Mouse (Mus musculus) stomach, embryonic 15.5 days (tissue): ENCODE measurements around the gene Ints13. TPM values are rescaled to one million over a fixed set of nuclear protein-coding genes. Genes with fewer than 3 reads are reported as not detected.
A peak's percentile ranks its signal among the peaks of the same experiment; 100 is the strongest.

Experiments used
- ATAC-seq: fragments of 200-750 bp; cut with Nextera tagmentation; 2 replicates; pipeline ENCODE4 v1.8.0; 2017; ENCODE audit warnings: low read depth, moderate number of reproducible peaks, moderate TSS enrichment; ENCODE audit not compliant: insufficient read depth, low FRiP score
- H3K27ac ChIP-seq: fragments of 300-500 bp; sonication (generic); 2 replicates; pipeline ENCODE4 v1.5.1; 2015; ENCODE audit warnings: mild to moderate bottlenecking, inconsistent platforms
- H3K27me3 ChIP-seq: fragments of 300-500 bp; sonication (generic); replicated peaks from 2 replicates; pipeline ENCODE4 v1.6.1; 2015; ENCODE audit warnings: inconsistent platforms
- H3K36me3 ChIP-seq: fragments of 300-500 bp; sonication (generic); 2 replicates; pipeline ENCODE4 v1.6.1; 2015; ENCODE audit warnings: inconsistent platforms
- H3K4me1 ChIP-seq: fragments of 300-500 bp; sonication (generic); 2 replicates; pipeline ENCODE4 v1.6.1; 2015; ENCODE audit warnings: inconsistent platforms
- H3K4me2 ChIP-seq: fragments of 300-500 bp; sonication (generic); 2 replicates; pipeline ENCODE4 v1.6.1; 2015; ENCODE audit warnings: mild to moderate bottlenecking, inconsistent platforms
- H3K4me3 ChIP-seq: fragments of 300-500 bp; sonication (generic); replicated peaks from 2 replicates; pipeline ENCODE4 v1.5.1; 2015; ENCODE audit warnings: inconsistent platforms
- H3K9ac ChIP-seq: fragments of 300-500 bp; sonication (generic); 2 replicates; pipeline ENCODE4 v1.6.1; 2015; ENCODE audit warnings: inconsistent platforms
- H3K9me3 ChIP-seq: fragments of 300-500 bp; sonication (generic); 2 replicates; pipeline ENCODE4 v1.6.1; 2016; ENCODE audit warnings: inconsistent platforms
- WGBS: fragments of 180-500 bp; shearing (Covaris S2); methylation state at CpG from one replicate; pipeline ENCODE4 v1.1.7; 2015; 5-methylcytosine and 5-hydroxymethylcytosine counted together
- polyA plus RNA-seq: library from polyadenylated mRNA; unstranded; fragments of >200 nt; fragmentation: Nextera tagmentation; extraction: Ambion mirVana; gene quantifications from 2 replicates; pipeline ENCODE4 v1.2.1, GENCODE M21; 2015

Gene Ints13
- polyA plus RNA-seq: 53.8 and 64.5 TPM in 2 replicates

- Histone ChIP-seq H3K4me3 (peak within 1 kb of the TSS; percentile 79), H3K27ac (peak within 1 kb of the TSS; percentile 97), H3K27me3 (no peaks in the 10 kb centered on the region), H3K9ac (peak within 1 kb of the TSS; percentile 96), H3K4me2 (peak within 1 kb of the TSS; percentile 81), H3K9me3 (no peaks in the 10 kb centered on the region), H3K36me3 (no peaks in the 10 kb centered on the region), H3K4me1 (peaks cover 6% of the 10 kb centered on the region; the same call in 1 of the 2 replicates)
- WGBS: under 1% methylated on average over 77 of the region's 77 CpGs
- ATAC-seq: peak; percentile 95
Observed at GRCm38 (mm10) chr6:146577310-146578109, at the start of gene Ints13. Gene Ints13, minus strand, starts transcription at chr6:146577835.

- no peak for ATAC-seq
- no peak overlapping the region for H3K9ac ChIP-seq
- H3K36me3 ChIP-seq: peaks cover 13% of the 10 kb centered on the region
- 78% methylated on average over 2 of the region's 2 CpGs for WGBS
- H3K4me1 ChIP-seq: no peaks in the 10 kb centered on the region
- H3K4me2 ChIP-seq: no peak overlapping the region
- H3K9me3 ChIP-seq: no peaks in the 10 kb centered on the region
- no peak overlapping the region for H3K27ac ChIP-seq
- H3K27me3 ChIP-seq: no peaks in the 10 kb centered on the region
- no peak overlapping the region for H3K4me3 ChIP-seq
Observed at GRCm38 (mm10) chr6:146616670-146617069, 39.0 kb upstream of the Ints13 start.

- ATAC-seq: no peak
- no peaks in the 10 kb centered on the region for H3K9me3 ChIP-seq
- peaks cover 13% of the 10 kb centered on the region for H3K36me3 ChIP-seq
Observed at GRCm38 (mm10) chr6:146615891-146616290, 38.3 kb upstream of the Ints13 start.

GRCm38 (mm10) chr6:146614541-146614940 is 36.9 kb upstream of the Ints13 start:
- peaks cover 11% of the 10 kb centered on the region for H3K36me3 ChIP-seq
- H3K27ac ChIP-seq: no peak overlapping the region
- peak; percentile 42; the same call in 1 of the 2 replicates for ATAC-seq
- H3K4me2 ChIP-seq: no peak overlapping the region
- no peaks in the 10 kb centered on the region for H3K27me3 ChIP-seq
- no peak overlapping the region for H3K4me3 ChIP-seq
- no peaks in the 10 kb centered on the region for H3K9me3 ChIP-seq
- H3K9ac ChIP-seq: no peak overlapping the region
- no peaks in the 10 kb centered on the region for H3K4me1 ChIP-seq
- 83% methylated on average over 5 of the region's 5 CpGs for WGBS

More at GRCm38 (mm10) chr6:146615891-146616290, 38.3 kb upstream of the Ints13 start:
- Histone ChIP-seq H3K9ac (no peak overlapping the region), H3K4me1 (no peaks in the 10 kb centered on the region), H3K27ac (no peak overlapping the region), H3K4me3 (no peak overlapping the region), H3K27me3 (no peaks in the 10 kb centered on the region), H3K4me2 (no peak overlapping the region)
- 91% methylated on average over 8 of the region's 8 CpGs for WGBS

- Histone ChIP-seq H3K36me3 (peaks cover 11% of the 10 kb centered on the region), H3K4me3 (no peak overlapping the region), H3K4me1 (no peaks in the 10 kb centered on the region), H3K4me2 (no peak overlapping the region), H3K9ac (no peak overlapping the region), H3K27me3 (no peaks in the 10 kb centered on the region), H3K27ac (no peak overlapping the region), H3K9me3 (no peaks in the 10 kb centered on the region)
- 91% methylated on average over 5 of the region's 5 CpGs for WGBS
- no peak for ATAC-seq
Observed at GRCm38 (mm10) chr6:146613907-146614306, 36.3 kb upstream of the Ints13 start.

GRCm38 (mm10) chr6:146612736-146613135 is 35.1 kb upstream of the Ints13 start:
- 95% methylated on average over 5 of the region's 5 CpGs for WGBS
- no peaks in the 10 kb centered on the region for H3K9me3 ChIP-seq
- no peaks in the 10 kb centered on the region for H3K27me3 ChIP-seq
- ATAC-seq: no peak
- H3K9ac ChIP-seq: no peak overlapping the region
- H3K27ac ChIP-seq: no peak overlapping the region
- no peak overlapping the region for H3K4me3 ChIP-seq
- no peaks in the 10 kb centered on the region for H3K4me1 ChIP-seq
- H3K36me3 ChIP-seq: peaks cover 3% of the 10 kb centered on the region; the same call in 1 of the 2 replicates
- no peak overlapping the region for H3K4me2 ChIP-seq

- WGBS: 86% methylated on average over 7 of the region's 7 CpGs
- no peak overlapping the region for H3K9ac ChIP-seq
- H3K27ac ChIP-seq: no peak overlapping the region
- H3K9me3 ChIP-seq: no peaks in the 10 kb centered on the region
- ATAC-seq: peak; percentile 85
- H3K27me3 ChIP-seq: no peaks in the 10 kb centered on the region
- no peak overlapping the region for H3K4me2 ChIP-seq
- H3K36me3 ChIP-seq: peaks cover 9% of the 10 kb centered on the region; the same call in 1 of the 2 replicates
- no peaks in the 10 kb centered on the region for H3K4me1 ChIP-seq
- H3K4me3 ChIP-seq: no peak overlapping the region
Observed at GRCm38 (mm10) chr6:146611897-146612296, 34.3 kb upstream of the Ints13 start.

- Histone ChIP-seq H3K27ac (no peak overlapping the region), H3K4me2 (no peak overlapping the region), H3K9me3 (no peaks in the 10 kb centered on the region), H3K27me3 (no peaks in the 10 kb centered on the region), H3K4me1 (no peaks in the 10 kb centered on the region), H3K36me3 (peaks cover 9% of the 10 kb centered on the region; the same call in 1 of the 2 replicates), H3K4me3 (no peak overlapping the region), H3K9ac (no peak overlapping the region)
- peak; percentile 83 for ATAC-seq
- 80% methylated on average over 6 of the region's 6 CpGs for WGBS
Observed at GRCm38 (mm10) chr6:146611385-146611784, 33.8 kb upstream of the Ints13 start.

GRCm38 (mm10) chr6:146603651-146604050 is 26.0 kb upstream of the Ints13 start:
- Histone ChIP-seq H3K27me3 (no peaks in the 10 kb centered on the region), H3K9ac (no peak overlapping the region), H3K4me1 (no peaks in the 10 kb centered on the region), H3K27ac (no peak overlapping the region), H3K4me2 (no peak overlapping the region), H3K36me3 (peaks cover 31% of the 10 kb centered on the region), H3K4me3 (no peak overlapping the region), H3K9me3 (no peaks in the 10 kb centered on the region)
- ATAC-seq: no peak
- WGBS: 85% methylated on average over 10 of the region's 10 CpGs

- Histone ChIP-seq H3K4me3 (no peak overlapping the region), H3K4me2 (no peak overlapping the region), H3K36me3 (peaks cover 31% of the 10 kb centered on the region), H3K9ac (no peak overlapping the region), H3K9me3 (no peaks in the 10 kb centered on the region), H3K27me3 (no peaks in the 10 kb centered on the region), H3K4me1 (no peaks in the 10 kb centered on the region), H3K27ac (no peak overlapping the region)
- 83% methylated on average over 4 of the region's 4 CpGs for WGBS
- ATAC-seq: no peak
Observed at GRCm38 (mm10) chr6:146602601-146603000, 25.0 kb upstream of the Ints13 start.

GRCm38 (mm10) chr6:146585134-146585533 is 7.5 kb upstream of the Ints13 start:
- no peak for ATAC-seq
- Histone ChIP-seq H3K27ac (no peak overlapping the region), H3K27me3 (no peaks in the 10 kb centered on the region), H3K4me2 (no peak overlapping the region), H3K9me3 (no peaks in the 10 kb centered on the region), H3K4me3 (no peak overlapping the region), H3K4me1 (no peaks in the 10 kb centered on the region; the same call in 1 of the 2 replicates), H3K36me3 (peaks cover 32% of the 10 kb centered on the region), H3K9ac (no peak overlapping the region)
- 92% methylated on average over 5 of the region's 5 CpGs for WGBS

- ATAC-seq: no peak
- Histone ChIP-seq H3K4me1 (peaks cover 2% of the 10 kb centered on the region; the same call in 1 of the 2 replicates), H3K27me3 (no peaks in the 10 kb centered on the region), H3K36me3 (peaks cover 18% of the 10 kb centered on the region), H3K4me2 (no peak overlapping the region), H3K9me3 (no peaks in the 10 kb centered on the region), H3K4me3 (no peak overlapping the region), H3K27ac (no peak overlapping the region), H3K9ac (no peak overlapping the region)
- 61% methylated on average over 2 of the region's 2 CpGs for WGBS
Observed at GRCm38 (mm10) chr6:146583366-146584046, 5.9 kb upstream of the Ints13 start.
